Mouse (Mus musculus) kidney, adult 10 weeks (tissue): ENCODE data around the gene Klhl22. TPM values are rescaled to one million over a fixed set of nuclear protein-coding genes. Genes with fewer than 3 reads are reported as not detected.

Experiments
- polyA plus RNA-seq: library from polyadenylated mRNA; stranded (reverse); fragments of 350-450 nt; fragmentation: Illumina TruSeq; extraction: RNeasy Lipid Tissue Mini Kit (QIAGEN cat#74804); gene quantifications from one replicate; pipeline ENCODE4 v1.2.3, GENCODE M21; 2014; ENCODE audit warnings: low read depth, low replicate concordance

The Klhl22 gene
- polyA plus RNA-seq, result 11.0 TPM

DNA sequence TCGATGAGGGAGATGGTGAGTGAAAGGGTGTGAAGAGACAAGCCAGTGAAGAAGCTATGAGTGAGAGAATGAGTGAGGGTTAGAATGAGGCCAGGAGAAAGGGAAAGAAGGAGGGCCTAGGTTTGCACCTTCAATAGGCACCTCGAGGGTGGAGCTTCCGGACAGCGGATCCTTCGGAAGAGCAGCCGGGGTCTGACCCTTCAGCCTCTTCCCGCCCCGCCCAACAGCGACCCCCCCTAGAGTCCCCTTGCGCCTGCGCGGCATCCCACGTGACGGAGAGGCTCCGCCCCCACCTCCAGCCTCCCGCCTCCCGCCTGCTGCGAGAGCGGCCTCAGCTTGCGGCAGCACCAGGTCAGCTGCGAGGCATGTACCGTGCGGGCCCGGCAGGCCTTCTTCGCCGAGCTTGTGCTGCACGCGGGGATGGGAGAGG, at the start of gene Klhl22:
Gene Klhl22 (plus strand): TSS at position 275 of the 430 bp plus-strand sequence.

GRCm38 (mm10) chr16:17732841-17733340, 26.5 kb upstream of the Klhl22 start, which contains the start of gene Med15:
TSS of gene Med15 (minus strand) at chr16:17732891.

DNA sequence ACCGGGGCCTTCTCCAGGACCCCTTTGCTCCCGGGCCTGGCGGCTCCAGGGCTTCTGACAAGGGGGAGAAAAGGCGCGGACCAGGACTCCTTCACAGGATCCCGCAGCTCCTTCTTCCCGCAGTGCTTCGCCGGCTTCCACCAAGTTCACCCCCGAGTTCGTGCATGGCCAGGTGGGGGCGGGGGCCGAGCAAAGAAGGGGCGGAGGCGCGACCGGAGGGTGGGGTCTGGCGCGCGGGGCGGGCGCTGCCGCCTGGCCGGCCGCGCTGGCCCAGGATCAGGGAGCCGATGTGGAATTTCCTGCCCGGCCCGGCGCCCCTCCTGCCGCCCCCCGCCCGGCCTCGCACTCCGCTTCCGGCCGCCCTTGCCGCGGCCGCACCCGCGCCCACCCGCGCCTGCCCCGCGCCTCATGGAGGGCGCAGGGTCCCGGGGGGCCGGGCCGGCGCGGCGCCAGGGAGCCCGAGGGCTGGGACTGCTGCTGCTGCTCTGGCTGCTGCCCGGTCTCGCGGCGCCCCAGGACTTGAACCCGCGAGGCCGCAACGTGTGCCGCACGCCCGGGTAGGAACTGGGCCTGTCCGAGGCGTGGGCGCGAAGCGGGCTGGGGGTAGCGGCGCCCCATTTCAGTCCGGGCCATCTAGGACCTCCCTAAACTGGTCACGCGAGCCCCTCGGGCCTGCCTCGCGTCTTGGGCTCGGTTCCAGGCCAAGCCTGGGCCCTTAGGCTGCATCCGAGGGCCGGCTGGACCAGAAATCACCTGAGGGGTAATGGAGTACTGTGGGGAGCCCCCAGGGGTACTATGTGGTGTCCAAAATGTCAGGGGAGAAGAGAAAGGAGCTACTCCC, 37.8 kb downstream of the Klhl22 start, which contains the start of gene Scarf2:
Gene Scarf2 (plus strand): TSS at position 312 of the 841 bp plus-strand sequence.

DNA sequence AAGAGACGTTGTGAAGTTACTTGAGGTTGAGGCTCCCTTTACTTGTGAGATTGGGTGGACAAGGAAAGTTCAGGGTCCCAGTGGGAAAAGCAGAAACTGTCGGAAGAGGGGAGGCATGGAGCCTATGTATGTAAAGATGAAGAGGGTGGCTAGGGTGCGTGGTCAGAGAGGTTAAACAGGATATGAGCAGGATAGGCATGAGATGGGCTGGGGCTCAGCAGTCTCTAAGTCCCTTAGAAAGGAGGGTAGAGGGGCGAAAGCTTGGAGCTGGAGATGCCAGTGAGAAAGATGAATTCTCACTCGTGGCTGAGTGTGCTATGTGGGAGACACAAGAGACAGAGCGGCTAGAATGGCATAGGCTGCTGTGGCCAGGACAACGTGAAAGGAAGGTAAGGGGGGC, 73.4 kb downstream of the Klhl22 start, which contains the start of gene B830017H08Rik:
Gene B830017H08Rik (plus strand): TSS at position 301 of the 400 bp plus-strand sequence.

DNA sequence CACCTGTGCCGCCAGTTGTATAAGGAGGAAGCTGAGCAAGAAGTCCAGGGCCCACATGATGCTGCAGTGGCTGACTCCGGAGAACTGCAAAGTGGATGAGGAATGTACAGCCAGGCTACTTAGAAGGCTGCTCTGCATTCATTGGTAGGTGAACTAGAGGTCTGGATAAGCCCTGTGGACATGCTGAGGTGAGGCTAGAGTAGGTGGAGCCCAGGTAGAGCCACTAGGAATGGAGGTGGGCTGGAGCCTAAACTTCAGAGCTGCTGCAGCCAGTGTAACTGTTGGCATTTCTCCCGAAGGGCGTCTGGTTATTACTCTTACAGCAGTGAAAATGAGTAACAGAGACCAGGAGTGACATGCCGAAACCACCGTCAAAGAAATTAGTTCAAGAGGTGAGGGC, 78.6 kb downstream of the Klhl22 start, which contains the start of gene Car15:
Gene Car15 (minus strand): TSS at position 314 of the 400 bp plus-strand sequence.

Other genes starting within 250 kb of the Klhl22 start
- gene Thap7, start 228.5 kb upstream of the Klhl22 start, polyA plus RNA-seq, result 1.1 TPM
- not detected for gene Lrrc74b, start 198.4 kb upstream of the Klhl22 start, polyA plus RNA-seq
- gene P2rx6, start 197.7 kb upstream of the Klhl22 start, polyA plus RNA-seq, result not detected
- gene Slc7a4, start 176.4 kb upstream of the Klhl22 start, polyA plus RNA-seq, result not detected
- gene Smpd4, start 140.3 kb upstream of the Klhl22 start, polyA plus RNA-seq, result 17.9 TPM
- gene Ccdc74a, start 113.1 kb upstream of the Klhl22 start, polyA plus RNA-seq, result not detected
- gene Med15, start 26.7 kb upstream of the Klhl22 start, polyA plus RNA-seq, result 3.7 TPM
- not detected for gene Scarf2, start 37.7 kb downstream of the Klhl22 start, polyA plus RNA-seq
- 1.5 TPM for gene B830017H08Rik, start 73.5 kb downstream of the Klhl22 start, polyA plus RNA-seq
- gene Car15, start 78.7 kb downstream of the Klhl22 start, polyA plus RNA-seq, result 10.1 TPM
- gene Gm20518, start 132.1 kb downstream of the Klhl22 start, polyA plus RNA-seq, result 0.12 TPM
- not detected for gene Tssk1, start 134.6 kb downstream of the Klhl22 start, polyA plus RNA-seq
- 6.5 TPM for gene Dgcr2, start 138.9 kb downstream of the Klhl22 start, polyA plus RNA-seq
- gene Tssk2, start 139.0 kb downstream of the Klhl22 start, polyA plus RNA-seq, result not detected
- gene Ess2, start 151.7 kb downstream of the Klhl22 start, polyA plus RNA-seq, result 1.9 TPM
- gene Gsc2, start 155.4 kb downstream of the Klhl22 start, polyA plus RNA-seq, result not detected
- gene Slc25a1, start 168.6 kb downstream of the Klhl22 start, polyA plus RNA-seq, result 19.7 TPM
- gene Vpreb2, start 220.8 kb downstream of the Klhl22 start, polyA plus RNA-seq, result not detected